Mouse (Mus musculus): ENCODE data around the gene Dhx29. TPM values are rescaled to one million over a fixed set of nuclear protein-coding genes. Genes with fewer than 3 reads are reported as not detected.

The Dhx29 gene
- polyA plus RNA-seq (2015; fragmentation: Nextera tagmentation; extraction: Ambion mirVana), result 18.0 and 21.5 TPM in 2 replicates

GRCm38 (mm10) chr13:112927287-112928001 lies at the start of gene Dhx29, which contains the start of gene Mtrex:
Dhx29 (plus strand) TSS chr13:112927454.
Mtrex (minus strand) TSS chr13:112927398.
- WGBS, result under 1% methylated on average over 57 of the region's 57 CpGs
- Histone ChIP-seq H3K4me3 (replicated peaks) (peak within 1 kb of the TSS; percentile 88), H3K27ac (peak within 1 kb of the TSS; percentile 87), H3K36me3 (peaks cover 7% of the 10 kb centered on the region; the same call in 1 of the 2 replicates), H3K27me3 (replicated peaks) (no peaks in the 10 kb centered on the region), H3K9ac (peak within 1 kb of the TSS; percentile 85), H3K4me1 (replicated peaks) (peaks cover 12% of the 10 kb centered on the region), H3K4me2 (replicated peaks) (peak within 1 kb of the TSS; percentile 80), H3K9me3 (no peaks in the 10 kb centered on the region)
- ATAC-seq, result peak; percentile 99

GRCm38 (mm10) chr13:112887234-112887633 lies 40.0 kb upstream of the Dhx29 start:
- Histone ChIP-seq H3K27me3 (replicated peaks) (no peaks in the 10 kb centered on the region), H3K4me3 (replicated peaks) (no peak overlapping the region), H3K27ac (no peak overlapping the region), H3K4me2 (replicated peaks) (no peak overlapping the region), H3K4me1 (replicated peaks) (no peaks in the 10 kb centered on the region), H3K9ac (no peak overlapping the region), H3K9me3 (no peaks in the 10 kb centered on the region), H3K36me3 (peaks cover 43% of the 10 kb centered on the region)
- 94% methylated on average over 12 of the region's 12 CpGs for WGBS
- ATAC-seq, result no peak

GRCm38 (mm10) chr13:112902176-112902575 lies 25.1 kb upstream of the Dhx29 start:
- ATAC-seq, result no peak
- Histone ChIP-seq H3K4me1 (replicated peaks) (no peaks in the 10 kb centered on the region), H3K27ac (no peak overlapping the region), H3K36me3 (peaks cover 12% of the 10 kb centered on the region; the same call in 1 of the 2 replicates), H3K27me3 (replicated peaks) (no peaks in the 10 kb centered on the region), H3K9me3 (no peaks in the 10 kb centered on the region), H3K4me2 (replicated peaks) (no peak overlapping the region), H3K9ac (no peak overlapping the region), H3K4me3 (replicated peaks) (no peak overlapping the region)
- WGBS, result 86% methylated on average over 3 of the region's 3 CpGs

- H3K9ac ChIP-seq, result no peak overlapping the region
Observed at GRCm38 (mm10) chr13:112909663-112910062, 17.6 kb upstream of the Dhx29 start.

GRCm38 (mm10) chr13:112910434-112910833 lies 16.8 kb upstream of the Dhx29 start:
- ATAC-seq, result no peak
- Histone ChIP-seq H3K27ac (no peak overlapping the region), H3K9ac (no peak overlapping the region), H3K36me3 (0 out of 2 replicates have a peak, but pooled peaks cover 8% of the 10 kb centered on the region), H3K4me1 (replicated peaks) (no peaks in the 10 kb centered on the region), H3K27me3 (replicated peaks) (no peaks in the 10 kb centered on the region), H3K9me3 (no peaks in the 10 kb centered on the region), H3K4me3 (replicated peaks) (no peak overlapping the region), H3K4me2 (replicated peaks) (no peak overlapping the region)
- WGBS, result 86% methylated on average over 4 of the region's 4 CpGs

More at GRCm38 (mm10) chr13:112909663-112910062, 17.6 kb upstream of the Dhx29 start:
- no peaks in the 10 kb centered on the region for H3K9me3 ChIP-seq
- no peaks in the 10 kb centered on the region for H3K4me1 ChIP-seq (replicated peaks)
- WGBS, result 58% methylated on average over 4 of the region's 4 CpGs
- no peak overlapping the region for H3K4me3 ChIP-seq (replicated peaks)
- peaks cover 13% of the 10 kb centered on the region; the same call in 1 of the 2 replicates for H3K36me3 ChIP-seq
- no peak overlapping the region for H3K27ac ChIP-seq
- H3K4me2 ChIP-seq (replicated peaks), result no peak overlapping the region
- no peaks in the 10 kb centered on the region for H3K27me3 ChIP-seq (replicated peaks)
- no peak for ATAC-seq

- Histone ChIP-seq H3K9me3 (no peaks in the 10 kb centered on the region), H3K4me2 (replicated peaks) (no peak overlapping the region), H3K36me3 (0 out of 2 replicates have a peak, but pooled peaks cover 6% of the 10 kb centered on the region), H3K4me3 (replicated peaks) (no peak overlapping the region), H3K27me3 (replicated peaks) (no peaks in the 10 kb centered on the region), H3K9ac (no peak overlapping the region), H3K4me1 (replicated peaks) (no peaks in the 10 kb centered on the region), H3K27ac (no peak overlapping the region)
- 84% methylated on average over 4 of the region's 4 CpGs for WGBS
- no peak for ATAC-seq
Observed at GRCm38 (mm10) chr13:112919141-112919865, 8.0 kb upstream of the Dhx29 start.

GRCm38 (mm10) chr13:112920906-112921305 lies 6.3 kb upstream of the Dhx29 start:
- Histone ChIP-seq H3K4me1 (replicated peaks) (peaks cover 6% of the 10 kb centered on the region), H3K27ac (no peak overlapping the region), H3K9me3 (no peaks in the 10 kb centered on the region), H3K4me2 (replicated peaks) (no peak overlapping the region), H3K4me3 (replicated peaks) (no peak overlapping the region), H3K36me3 (0 out of 2 replicates have a peak, but pooled peaks cover 6% of the 10 kb centered on the region), H3K27me3 (replicated peaks) (no peaks in the 10 kb centered on the region), H3K9ac (no peak overlapping the region)
- ATAC-seq, result no peak
- WGBS, result 82% methylated on average over 3 of the region's 3 CpGs

- Histone ChIP-seq H3K27ac (no peak overlapping the region), H3K9ac (no peak overlapping the region), H3K9me3 (no peaks in the 10 kb centered on the region), H3K4me1 (replicated peaks) (peaks cover 12% of the 10 kb centered on the region), H3K4me3 (replicated peaks) (no peak overlapping the region), H3K4me2 (replicated peaks) (no peak overlapping the region), H3K36me3 (0 out of 2 replicates have a peak, but pooled peaks cover 3% of the 10 kb centered on the region), H3K27me3 (replicated peaks) (no peaks in the 10 kb centered on the region)
- WGBS, result 68% methylated on average over 6 of the region's 6 CpGs
- no peak for ATAC-seq
Observed at GRCm38 (mm10) chr13:112925266-112925665, 2.0 kb upstream of the Dhx29 start.

GRCm38 (mm10) chr13:112925976-112926375 lies 1.3 kb upstream of the Dhx29 start:
- no peaks in the 10 kb centered on the region for H3K27me3 ChIP-seq (replicated peaks)
- H3K27ac ChIP-seq, result no peak overlapping the region
- H3K9me3 ChIP-seq, result no peaks in the 10 kb centered on the region
- H3K36me3 ChIP-seq, result peaks cover 6% of the 10 kb centered on the region; the same call in 1 of the 2 replicates
- peaks cover 12% of the 10 kb centered on the region for H3K4me1 ChIP-seq (replicated peaks)
- no peak for ATAC-seq
- H3K4me3 ChIP-seq (replicated peaks), result peak overlapping the region; percentile 88
- H3K4me2 ChIP-seq (replicated peaks), result peak overlapping the region; percentile 80
- 61% methylated on average over 4 of the region's 4 CpGs for WGBS
- H3K9ac ChIP-seq, result peak overlapping the region; percentile 85

- H3K9me3 ChIP-seq, result no peaks in the 10 kb centered on the region
- peak overlapping the region; percentile 87 for H3K27ac ChIP-seq
- H3K27me3 ChIP-seq (replicated peaks), result no peaks in the 10 kb centered on the region
- peaks cover 12% of the 10 kb centered on the region for H3K4me1 ChIP-seq (replicated peaks)
- under 1% methylated on average over 19 of the region's 19 CpGs for WGBS
- H3K4me2 ChIP-seq (replicated peaks), result peak overlapping the region; percentile 80
- H3K4me3 ChIP-seq (replicated peaks), result peak overlapping the region; percentile 88
- ATAC-seq, result peak; percentile 55
- H3K9ac ChIP-seq, result peak overlapping the region; percentile 85
- H3K36me3 ChIP-seq, result peaks cover 7% of the 10 kb centered on the region; the same call in 1 of the 2 replicates
Observed at GRCm38 (mm10) chr13:112926796-112927195, 458 bp upstream of the Dhx29 start.

GRCm38 (mm10) chr13:112928038-112928668 lies 899 bp downstream of the Dhx29 start:
- no peak for ATAC-seq
- H3K4me1 ChIP-seq (replicated peaks), result peaks cover 12% of the 10 kb centered on the region
- WGBS, result 6% methylated on average over 8 of the region's 8 CpGs
- peak overlapping the region; percentile 88 for H3K4me3 ChIP-seq (replicated peaks)
- peak overlapping the region; percentile 85 for H3K9ac ChIP-seq
- peak overlapping the region; percentile 87 for H3K27ac ChIP-seq
- peak overlapping the region; percentile 80 for H3K4me2 ChIP-seq (replicated peaks)
- H3K27me3 ChIP-seq (replicated peaks), result no peaks in the 10 kb centered on the region
- peaks cover 7% of the 10 kb centered on the region; the same call in 1 of the 2 replicates for H3K36me3 ChIP-seq
- H3K9me3 ChIP-seq, result no peaks in the 10 kb centered on the region

- Histone ChIP-seq H3K4me2 (replicated peaks) (no peak overlapping the region), H3K27me3 (replicated peaks) (no peaks in the 10 kb centered on the region), H3K9me3 (no peaks in the 10 kb centered on the region), H3K36me3 (peaks cover 7% of the 10 kb centered on the region; the same call in 1 of the 2 replicates), H3K4me1 (replicated peaks) (no peaks in the 10 kb centered on the region), H3K9ac (no peak overlapping the region), H3K4me3 (replicated peaks) (no peak overlapping the region), H3K27ac (no peak overlapping the region)
- ATAC-seq, result no peak
- 95% methylated on average over 8 of the region's 8 CpGs for WGBS
Observed at GRCm38 (mm10) chr13:112938130-112938529, 10.9 kb downstream of the Dhx29 start.

All from intestine, embryonic 15.5 days (tissue).